In genomic region chr12:101028247-101028953, GRCm38 (mm10) we compare ENCODE assay signal across 8 mouse cellular contexts. TPM values are rescaled to one million over a fixed set of nuclear protein-coding genes. Genes with fewer than 3 reads are reported as not detected.
DNase-seq lines count a peak whose midpoint lies in the region; ATAC-seq and TF ChIP-seq lines count a peak whose summit lies in the region.

No protein-coding gene starts in this region.

- peak; percentile 69 for TF ChIP-seq POLR2A in myocyte (IDR thresholded peaks at IDR 0.05; ENCODE audit: insufficient read length, low read depth)

- peak overlapping the region; percentile 49 for H3ac ChIP-seq in myocyte (ENCODE audit: control insufficient read depth, insufficient read length)

- no peaks in the 10 kb centered on the region for H3K27me3 ChIP-seq in intestine, embryonic 15.5 days (replicated peaks)
- no peaks in the 10 kb centered on the region for H3K27me3 ChIP-seq in myocyte (ENCODE audit: control insufficient read depth, insufficient read depth, insufficient read length)

- H3K9me3 ChIP-seq in intestine, embryonic 15.5 days, result no peaks in the 10 kb centered on the region

- peak overlapping the region; percentile 85 for H3K27ac ChIP-seq in intestine, embryonic 15.5 days

- no peaks in the 10 kb centered on the region for H3K36me3 ChIP-seq in intestine, embryonic 15.5 days
- H3K36me3 ChIP-seq in myocyte (ENCODE audit: control insufficient read depth, insufficient read depth), result no peaks in the 10 kb centered on the region

- H3K4me2 ChIP-seq in intestine, embryonic 15.5 days (replicated peaks), result peak overlapping the region; percentile 98
- peak overlapping the region; percentile 93 for H3K4me2 ChIP-seq in myocyte (ENCODE audit: low read depth)

- H3K9ac ChIP-seq in intestine, embryonic 15.5 days, result peak overlapping the region; percentile 75

- DNase-seq in gastrocnemius, postnatal 10 days, result peak; percentile 17
- no peak for DNase-seq in gastrocnemius, postnatal 14 days
- DNase-seq in thymus, postnatal 0 days (ENCODE audit: low spot score), result peak; percentile 44
- DNase-seq in thymus, postnatal 4 days, result no peak
- no peak for DNase-seq in layer of hippocampus, postnatal 10 days (ENCODE audit: low spot score in 2 of 2)
- no peak for DNase-seq in adrenal gland, postnatal 14 days

- peaks cover 15% of the 10 kb centered on the region for H3K4me1 ChIP-seq in intestine, embryonic 15.5 days (replicated peaks)

- intact Hi-C loops in gastrocnemius, postnatal 14 days (cut with DNase I; ENCODE audit: low total_unique reads), result loop anchor here (2.0 kb wide), 1 partner anchor 76 kb away; no protein-coding TSS in a partner anchor

- H3K79me2 ChIP-seq in myocyte (ENCODE audit: control insufficient read depth, insufficient read depth), result peaks cover 38% of the 10 kb centered on the region

- peak overlapping the region; percentile 66 for H3K4me3 ChIP-seq in intestine, embryonic 15.5 days (replicated peaks)
- peak overlapping the region; percentile 30 for H3K4me3 ChIP-seq in myocyte

- peak; percentile 1; the same call in 1 of the 2 replicates for ATAC-seq in intestine, embryonic 15.5 days

- under 1% methylated on average over 67 of the region's 67 CpGs for WGBS in intestine, embryonic 15.5 days

TF ChIP-seq in myocyte, 11 proteins besides CTCF, POLR2A, EP300 and RAD21:
- TF ChIP-seq REST (IDR thresholded peaks at IDR 0.05; ENCODE audit: insufficient read depth, insufficient read length) (no peak), MAX (IDR thresholded peaks at IDR 0.05; ENCODE audit: low read depth) (no peak), MYOG (IDR thresholded peaks at IDR 0.05; ENCODE audit: control insufficient read depth in 1 of 3, insufficient read depth in 1 of 3, insufficient read length in 2 of 3, low read depth in 2 of 3) (peak in 2 of 3 experiments; percentile 4 to 67), MYOD1 (IDR thresholded peaks at IDR 0.05; ENCODE audit: control insufficient read depth in 1 of 3, insufficient read length in 2 of 3, low read depth in 2 of 3) (peak in 1 of 3 experiments; percentile 30), POLR2AphosphoS2 (IDR thresholded peaks at IDR 0.05; ENCODE audit: insufficient read length, low read depth) (peak; percentile 47), USF1 (IDR thresholded peaks at IDR 0.05; ENCODE audit: low read depth) (no peak), TCF3 (IDR thresholded peaks at IDR 0.05; ENCODE audit: insufficient read length, low read depth) (no peak)
TF ChIP-seq in myocyte: peak in this region for 3.

RNA-seq across cellular contexts. Expression of gene Ccdc88c, which starts 0.5 kb away (rescaled TPM):
- total RNA-seq in gastrocnemius, postnatal 10 days (2021), result 10 to 100 TPM; 49.5 to 57.8 TPM
- 10 to 100 TPM; 29.2 to 37.2 TPM for total RNA-seq in gastrocnemius, postnatal 14 days (2021)
- polyA plus RNA-seq in thymus, postnatal 0 days (2015; fragmentation: Nextera tagmentation; extraction: Ambion mirVana), result 17.1 and 24.5 TPM in 2 replicates
- 13.6 and 14.9 TPM in 2 replicates for polyA plus RNA-seq in intestine, embryonic 15.5 days (2015; fragmentation: Nextera tagmentation; extraction: Ambion mirVana)
- 18.0 TPM for polyA plus RNA-seq in myocyte (2012; fragmentation: generic; extraction: Trizol)
- 10 to 100 TPM; 43.0 to 49.7 TPM for total RNA-seq in layer of hippocampus, postnatal 10 days (2021)
- total RNA-seq in adrenal gland, postnatal 14 days (2021), result 7.9 and 17.4 TPM in 2 replicates

RNA-seq across cellular contexts. Expression of gene Ppp4r3a, which starts 55.1 kb away (rescaled TPM):
- total RNA-seq in gastrocnemius, postnatal 10 days (2021), result 10 to 100 TPM; 22.7 to 32.2 TPM
- total RNA-seq in gastrocnemius, postnatal 14 days (2021), result 10 to 100 TPM; 15.8 to 21.3 TPM
- polyA plus RNA-seq in thymus, postnatal 0 days (2015; fragmentation: Nextera tagmentation; extraction: Ambion mirVana), result 34.1 and 44.2 TPM in 2 replicates
- 36.2 and 41.8 TPM in 2 replicates for polyA plus RNA-seq in intestine, embryonic 15.5 days (2015; fragmentation: Nextera tagmentation; extraction: Ambion mirVana)
- polyA plus RNA-seq in myocyte (2012; fragmentation: generic; extraction: Trizol), result 8.8 TPM
- total RNA-seq in layer of hippocampus, postnatal 10 days (2021), result 10 to 100 TPM; 38.8 to 45.4 TPM
- total RNA-seq in adrenal gland, postnatal 14 days (2021), result 62.4 and 62.7 TPM in 2 replicates

Comparison
In these comparisons a context has a peak if more than half of its experiments do, and no peak if none do; other contexts are left out.
1. DNase-seq: peak in gastrocnemius, postnatal 10 days (single experiment) and thymus, postnatal 0 days (single experiment); none in gastrocnemius, postnatal 14 days (single experiment), thymus, postnatal 4 days (single experiment), layer of hippocampus, postnatal 10 days (0 of 2) and adrenal gland, postnatal 14 days (single experiment).